Comparison of ENCODE assay signal across 8 mouse cellular contexts in genomic region chr8:126826328-126827285, GRCm38 (mm10).
A peak's percentile ranks its signal among the peaks of the same experiment; 100 is the strongest.
DNase-seq lines count a peak whose midpoint lies in the region; ATAC-seq and TF ChIP-seq lines count a peak whose summit lies in the region.

No protein-coding gene starts in this region.

- TF ChIP-seq CTCF in hindbrain, postnatal 0 days (IDR thresholded peaks at IDR 0.05; ENCODE audit: low read depth): no peak
- no peak for TF ChIP-seq CTCF in midbrain, postnatal 0 days (IDR thresholded peaks at IDR 0.05)

- ATAC-seq in hindbrain, postnatal 0 days: peak; percentile 90
- peak; percentile 81 for ATAC-seq in limb, embryonic 15.5 days (ENCODE audit: insufficient number of reproducible peaks, low FRiP score, low TSS enrichment, low read depth)
- peak; percentile 92 for ATAC-seq in midbrain, postnatal 0 days (ENCODE audit: low FRiP score)

- no peak overlapping the region for H3K4me3 ChIP-seq in hindbrain, postnatal 0 days (ENCODE audit: low read length)
- no peak overlapping the region for H3K4me3 ChIP-seq in limb, embryonic 15.5 days
- H3K4me3 ChIP-seq in midbrain, postnatal 0 days (ENCODE audit: low read depth, low read length): no peak overlapping the region

- peak overlapping the region; percentile 28; the same call in 1 of the 2 replicates for H3K4me2 ChIP-seq in hindbrain, postnatal 0 days (ENCODE audit: low read depth, low read length)
- H3K4me2 ChIP-seq in limb, embryonic 15.5 days: peak overlapping the region; percentile 19; the same call in 1 of the 2 replicates
- peak overlapping the region; percentile 18; the same call in 1 of the 2 replicates for H3K4me2 ChIP-seq in midbrain, postnatal 0 days (ENCODE audit: low read depth, low read length, poor library complexity, severe bottlenecking)

- H3K9me3 ChIP-seq in hindbrain, postnatal 0 days (ENCODE audit: low read length): no peaks in the 10 kb centered on the region
- H3K9me3 ChIP-seq in limb, embryonic 15.5 days: no peaks in the 10 kb centered on the region
- no peaks in the 10 kb centered on the region for H3K9me3 ChIP-seq in midbrain, postnatal 0 days (ENCODE audit: low read length)

- no peaks in the 10 kb centered on the region for H3K36me3 ChIP-seq in hindbrain, postnatal 0 days (ENCODE audit: insufficient read depth, low read length)
- H3K36me3 ChIP-seq in limb, embryonic 15.5 days: no peaks in the 10 kb centered on the region
- H3K36me3 ChIP-seq in midbrain, postnatal 0 days (ENCODE audit: insufficient read depth, low read length): no peaks in the 10 kb centered on the region

- peak overlapping the region; percentile 54 for H3K9ac ChIP-seq in hindbrain, postnatal 0 days (replicated peaks; ENCODE audit: low read length)
- H3K9ac ChIP-seq in limb, embryonic 15.5 days: no peak overlapping the region
- peak overlapping the region; percentile 48 for H3K9ac ChIP-seq in midbrain, postnatal 0 days (replicated peaks; ENCODE audit: low read length, poor library complexity, severe bottlenecking)

- intact Hi-C loops in left cerebral cortex, postnatal 10 days (cut with DNase I): no loop called here

- H3K27ac ChIP-seq in hindbrain, postnatal 0 days: peak overlapping the region; percentile 93
- peak overlapping the region; percentile 96 for H3K27ac ChIP-seq in limb, embryonic 15.5 days
- H3K27ac ChIP-seq in midbrain, postnatal 0 days (ENCODE audit: low read depth, low read length): peak overlapping the region; percentile 91

- H3K27me3 ChIP-seq in hindbrain, postnatal 0 days (ENCODE audit: insufficient read depth, low read length): no peaks in the 10 kb centered on the region
- H3K27me3 ChIP-seq in limb, embryonic 15.5 days: no peaks in the 10 kb centered on the region
- no peaks in the 10 kb centered on the region for H3K27me3 ChIP-seq in midbrain, postnatal 0 days (ENCODE audit: insufficient read depth, low read length)

- H3K4me1 ChIP-seq in hindbrain, postnatal 0 days (ENCODE audit: insufficient read depth, low read length): peaks cover 35% of the 10 kb centered on the region
- H3K4me1 ChIP-seq in limb, embryonic 15.5 days: peaks cover 51% of the 10 kb centered on the region
- peaks cover 19% of the 10 kb centered on the region; the same call in 1 of the 2 replicates for H3K4me1 ChIP-seq in midbrain, postnatal 0 days (ENCODE audit: insufficient read depth, low read length)

- WGBS in hindbrain, postnatal 0 days: 2% methylated on average over 11 of the region's 11 CpGs
- 4% methylated on average over 11 of the region's 11 CpGs for WGBS in limb, embryonic 15.5 days
- WGBS in midbrain, postnatal 0 days: 3% methylated on average over 11 of the region's 11 CpGs

- DNase-seq in left cerebral cortex, postnatal 10 days (ENCODE audit: extremely low spot score in 1 of 2, low spot score in 2 of 2): peak; percentile 70 to 84
- DNase-seq in left cerebral cortex, adult 18-20 months (ENCODE audit: low spot score in 2 of 2): no peak
- peak; percentile 67 for DNase-seq in brain, embryonic 18.5 days (ENCODE audit: low read depth, low spot score)
- peak; percentile 60 for DNase-seq in gastrocnemius, postnatal 10 days
- peak; percentile 87 for DNase-seq in hindbrain, postnatal 0 days (ENCODE audit: low spot score)
- peak; percentile 91 for DNase-seq in midbrain, postnatal 0 days (ENCODE audit: low spot score)
- DNase-seq in T-cell, adult 2 months (ENCODE audit: low spot score): no peak

Comparison
In these comparisons a context has a peak if more than half of its experiments do, and no peak if none do; other contexts are left out.
1. DNase-seq: peak in left cerebral cortex, postnatal 10 days (2 of 2), brain, embryonic 18.5 days (single experiment), gastrocnemius, postnatal 10 days (single experiment), hindbrain, postnatal 0 days (single experiment) and midbrain, postnatal 0 days (single experiment); none in left cerebral cortex, adult 18-20 months (0 of 2) and T-cell, adult 2 months (single experiment).
2. Peak in every context shown above with its lines, with median percentiles within 50 percentile points of each other: ATAC-seq, H3K27ac ChIP-seq and H3K4me2 ChIP-seq.